Mouse (Mus musculus) limb, embryonic 15.5 days (tissue): ENCODE data around the gene Ncaph2. TPM values are rescaled to one million over a fixed set of nuclear protein-coding genes. Genes with fewer than 3 reads are reported as not detected.

Experiments
- ATAC-seq: fragments of 200-750 bp; cut with Nextera tagmentation; 2 replicates; pipeline ENCODE4 v1.8.0; 2017; ENCODE audit warnings: low read depth, moderate TSS enrichment; ENCODE audit not compliant: insufficient number of reproducible peaks, low FRiP score, low TSS enrichment
- H3K27ac ChIP-seq: fragments of 300-500 bp; sonication (generic); 2 replicates; pipeline ENCODE4 v1.5.1; 2015; ENCODE audit warnings: moderate library complexity, mild to moderate bottlenecking, inconsistent platforms
- H3K27me3 ChIP-seq: fragments of 300-500 bp; sonication (generic); 2 replicates; pipeline ENCODE4 v1.6.1; 2015; ENCODE audit warnings: inconsistent platforms
- H3K36me3 ChIP-seq: fragments of 300-500 bp; sonication (generic); 2 replicates; pipeline ENCODE4 v1.6.1; 2015; ENCODE audit warnings: inconsistent platforms
- H3K4me1 ChIP-seq: fragments of 300-500 bp; sonication (generic); 2 replicates; pipeline ENCODE4 v1.6.1; 2015; ENCODE audit warnings: inconsistent platforms
- H3K4me2 ChIP-seq: fragments of 300-500 bp; sonication (generic); 2 replicates; pipeline ENCODE4 v1.6.1; 2015; ENCODE audit warnings: mild to moderate bottlenecking, inconsistent platforms
- H3K4me3 ChIP-seq: fragments of 300-500 bp; sonication (generic); 2 replicates; pipeline ENCODE4 v1.5.1; 2015; ENCODE audit warnings: mild to moderate bottlenecking, inconsistent platforms
- H3K9ac ChIP-seq: fragments of 300-500 bp; sonication (generic); 2 replicates; pipeline ENCODE4 v1.6.1; 2015; ENCODE audit warnings: inconsistent platforms
- H3K9me3 ChIP-seq: fragments of 300-500 bp; sonication (generic); 2 replicates; pipeline ENCODE4 v1.6.1; 2016; ENCODE audit warnings: inconsistent platforms
- WGBS: fragments of 180-500 bp; shearing (Covaris S2); methylation state at CpG from one replicate; pipeline ENCODE4 v1.1.7; 2015; 5-methylcytosine and 5-hydroxymethylcytosine counted together
- polyA plus RNA-seq: library from polyadenylated mRNA; unstranded; fragments of >200 nt; fragmentation: Nextera tagmentation; extraction: Ambion mirVana; gene quantifications from 2 replicates; pipeline ENCODE4 v1.2.1, GENCODE M21; 2015

Ncaph2 gene
- polyA plus RNA-seq, 1 experiment from 2014 or later, result 151 TPM

- H3K36me3 ChIP-seq, result peaks cover 33% of the 10 kb centered on the region
- H3K4me1 ChIP-seq, result peaks cover 40% of the 10 kb centered on the region
- peak overlapping the region; percentile 71; the same call in 1 of the 2 replicates for H3K9ac ChIP-seq
- peak overlapping the region; percentile 90 for H3K4me2 ChIP-seq
- H3K27me3 ChIP-seq, result peaks cover 38% of the 10 kb centered on the region
- WGBS, result 47% methylated on average over 9 of the region's 9 CpGs
- ATAC-seq, result no peak
- peak overlapping the region; percentile 70 for H3K4me3 ChIP-seq
- H3K9me3 ChIP-seq, result no peaks in the 10 kb centered on the region
- H3K27ac ChIP-seq, result peak overlapping the region; percentile 89
Measured at GRCm38 (mm10) chr15:89374340-89374739, 18.8 kb downstream of the Ncaph2 start.

GRCm38 (mm10) chr15:89374801-89375534 is 19.4 kb downstream of the Ncaph2 start:
- H3K4me3 ChIP-seq, result no peak overlapping the region
- H3K27ac ChIP-seq, result no peak overlapping the region
- 94% methylated on average over 17 of the region's 17 CpGs for WGBS
- H3K9ac ChIP-seq, result no peak overlapping the region
- H3K9me3 ChIP-seq, result no peaks in the 10 kb centered on the region
- H3K4me2 ChIP-seq, result no peak overlapping the region
- ATAC-seq, result no peak
- H3K36me3 ChIP-seq, result peaks cover 27% of the 10 kb centered on the region
- peaks cover 43% of the 10 kb centered on the region for H3K4me1 ChIP-seq
- H3K27me3 ChIP-seq, result peaks cover 42% of the 10 kb centered on the region

- 80% methylated on average over 7 of the region's 7 CpGs for WGBS
- H3K4me3 ChIP-seq, result no peak overlapping the region
- ATAC-seq, result no peak
- peaks cover 16% of the 10 kb centered on the region for H3K36me3 ChIP-seq
- no peak overlapping the region for H3K9ac ChIP-seq
- no peak overlapping the region for H3K27ac ChIP-seq
- peaks cover 43% of the 10 kb centered on the region for H3K4me1 ChIP-seq
- H3K4me2 ChIP-seq, result no peak overlapping the region
- no peaks in the 10 kb centered on the region for H3K9me3 ChIP-seq
- peaks cover 46% of the 10 kb centered on the region for H3K27me3 ChIP-seq
Measured at GRCm38 (mm10) chr15:89376040-89376439, 20.5 kb downstream of the Ncaph2 start.

DNA sequence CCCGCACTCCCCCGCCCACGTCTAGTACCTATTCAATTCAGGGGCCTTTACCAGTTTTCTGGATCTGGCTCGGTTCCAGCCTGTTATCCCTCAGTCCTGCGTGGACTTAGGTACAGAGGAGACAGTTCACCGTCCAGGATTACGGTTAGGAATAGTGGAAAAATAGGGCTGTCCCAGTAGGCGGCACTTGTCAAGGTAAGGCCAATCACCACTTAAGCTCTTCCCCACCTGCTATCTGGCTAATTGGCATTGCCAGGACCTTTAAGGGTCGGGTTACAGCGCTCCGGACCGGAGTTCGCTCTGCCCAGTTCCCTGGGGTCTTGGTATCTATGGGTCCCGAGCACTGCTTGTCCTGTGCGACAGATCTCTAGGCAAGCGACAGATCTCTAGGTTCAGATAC is 21.4 kb downstream of the Ncaph2 start, which contains the start of gene Tymp:
TSS of gene Tymp (minus strand) at position 83 of the 400 bp plus-strand sequence.
- Histone ChIP-seq H3K4me2 (no peak within 1 kb of the TSS), H3K27ac (no peak within 1 kb of the TSS), H3K4me3 (no peak within 1 kb of the TSS), H3K27me3 (peaks cover 47% of the 10 kb centered on the region), H3K36me3 (peaks cover 7% of the 10 kb centered on the region), H3K9ac (no peak within 1 kb of the TSS), H3K4me1 (peaks cover 43% of the 10 kb centered on the region), H3K9me3 (no peaks in the 10 kb centered on the region)
- no peak for ATAC-seq
- 17% methylated on average over 16 of the region's 16 CpGs for WGBS

DNA sequence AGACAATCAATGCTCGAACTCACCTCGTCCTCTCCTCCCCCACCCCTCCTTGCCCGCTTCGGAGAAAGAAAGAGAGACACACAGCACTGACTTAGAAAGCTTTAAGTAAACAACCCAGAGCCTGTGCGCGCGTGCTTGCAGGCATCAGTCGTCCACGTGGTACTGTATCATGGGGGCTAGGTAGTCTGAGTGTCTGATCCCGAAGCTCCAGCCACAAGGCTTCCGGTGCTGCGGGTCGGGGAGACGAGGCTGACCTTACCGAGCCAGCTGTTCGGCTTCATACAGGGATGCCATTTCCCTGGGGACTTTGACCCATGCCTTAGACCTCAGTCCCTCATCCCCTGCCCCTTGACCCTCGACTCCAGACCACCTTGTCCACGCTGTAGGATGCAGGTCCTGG is 21.8 kb downstream of the Ncaph2 start:
- H3K4me1 ChIP-seq, result peaks cover 39% of the 10 kb centered on the region
- no peak overlapping the region for H3K4me2 ChIP-seq
- no peaks in the 10 kb centered on the region for H3K9me3 ChIP-seq
- WGBS, result 6% methylated on average over 18 of the region's 18 CpGs
- no peak for ATAC-seq
- H3K9ac ChIP-seq, result no peak overlapping the region
- H3K4me3 ChIP-seq, result no peak overlapping the region
- peaks cover 51% of the 10 kb centered on the region for H3K27me3 ChIP-seq
- H3K36me3 ChIP-seq, result peaks cover 3% of the 10 kb centered on the region; the same call in 1 of the 2 replicates
- no peak overlapping the region for H3K27ac ChIP-seq

- H3K27me3 ChIP-seq, result peaks cover 51% of the 10 kb centered on the region
- peak overlapping the region; percentile 64 for H3K4me2 ChIP-seq
- ATAC-seq, result no peak
- no peak overlapping the region for H3K27ac ChIP-seq
- H3K9ac ChIP-seq, result peak overlapping the region; percentile 31; the same call in 1 of the 2 replicates
- H3K4me3 ChIP-seq, result peak overlapping the region; percentile 34
- H3K36me3 ChIP-seq, result no peaks in the 10 kb centered on the region
- peaks cover 34% of the 10 kb centered on the region for H3K4me1 ChIP-seq
- 10% methylated on average over 46 of the region's 46 CpGs for WGBS
- H3K9me3 ChIP-seq, result no peaks in the 10 kb centered on the region
Measured at GRCm38 (mm10) chr15:89377938-89378828, 22.7 kb downstream of the Ncaph2 start.

DNA sequence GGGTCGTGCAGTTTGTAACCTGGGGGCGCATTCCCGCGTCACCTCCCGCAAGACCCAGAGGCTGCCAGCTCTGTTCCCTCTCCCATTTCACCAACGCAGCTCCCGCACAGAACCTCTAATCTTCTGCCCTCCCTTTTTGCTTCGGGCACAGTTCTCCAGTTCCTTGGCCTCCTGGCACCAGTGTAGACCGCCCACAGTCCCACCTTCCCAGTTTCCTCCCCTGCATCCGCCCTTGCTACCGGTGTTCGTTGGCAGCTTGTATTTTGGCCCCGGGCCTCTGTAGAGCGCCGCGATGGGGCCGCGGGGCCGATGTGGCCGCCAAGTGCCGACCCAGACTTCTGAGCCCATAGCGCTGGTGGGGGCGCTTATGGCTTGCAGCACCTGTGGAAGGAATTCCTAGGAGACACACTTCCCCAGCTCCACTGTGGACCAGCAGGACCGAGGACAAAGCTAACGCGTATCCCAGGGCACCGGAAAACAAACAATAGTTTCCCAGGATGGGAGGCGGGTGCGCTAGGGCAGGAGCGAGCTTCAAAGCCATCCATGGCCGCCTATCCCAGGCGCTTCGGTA is 23.4 kb downstream of the Ncaph2 start, which contains the start of gene Odf3b:
TSS of gene Odf3b (minus strand) at position 452 of the 571 bp plus-strand sequence.
- peaks cover 31% of the 10 kb centered on the region for H3K4me1 ChIP-seq
- no peaks in the 10 kb centered on the region for H3K36me3 ChIP-seq
- H3K27ac ChIP-seq, result no peak within 1 kb of the TSS
- no peaks in the 10 kb centered on the region for H3K9me3 ChIP-seq
- H3K4me3 ChIP-seq, result peak within 1 kb of the TSS; percentile 34
- peaks cover 51% of the 10 kb centered on the region for H3K27me3 ChIP-seq
- H3K9ac ChIP-seq, result peak within 1 kb of the TSS; percentile 31; the same call in 1 of the 2 replicates
- no peak for ATAC-seq
- WGBS, result 2% methylated on average over 33 of the region's 33 CpGs
- H3K4me2 ChIP-seq, result peak within 1 kb of the TSS; percentile 64

DNA sequence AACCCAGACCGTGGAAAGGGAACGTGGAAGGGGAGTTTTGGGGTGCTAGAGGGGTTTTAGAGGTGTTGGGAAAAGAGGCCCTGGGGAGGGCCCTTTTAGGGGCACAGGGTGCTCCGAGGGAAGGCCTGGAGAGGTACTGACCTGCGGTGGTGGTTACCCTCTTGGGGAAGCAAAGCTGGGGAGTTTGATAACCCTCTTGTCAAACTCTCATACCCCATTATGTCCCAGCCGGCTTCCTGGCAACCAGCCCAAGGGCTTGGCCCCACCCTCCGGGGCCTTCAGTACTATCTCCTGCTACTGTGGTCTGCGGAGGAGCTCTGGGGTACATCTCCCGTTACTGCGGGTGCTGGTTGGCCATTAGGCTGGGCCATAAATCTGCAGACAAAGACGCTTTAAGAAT is 23.9 kb downstream of the Ncaph2 start:
- H3K9me3 ChIP-seq, result no peaks in the 10 kb centered on the region
- no peak for ATAC-seq
- peak overlapping the region; percentile 34 for H3K4me3 ChIP-seq
- WGBS, result 10% methylated on average over 10 of the region's 10 CpGs
- no peak overlapping the region for H3K9ac ChIP-seq
- peak overlapping the region; percentile 64 for H3K4me2 ChIP-seq
- peaks cover 51% of the 10 kb centered on the region for H3K27me3 ChIP-seq
- no peak overlapping the region for H3K27ac ChIP-seq
- peaks cover 27% of the 10 kb centered on the region for H3K4me1 ChIP-seq
- no peaks in the 10 kb centered on the region for H3K36me3 ChIP-seq

- no peak for ATAC-seq
- Histone ChIP-seq H3K4me2 (no peak within 1 kb of the TSS), H3K27me3 (peaks cover 16% of the 10 kb centered on the region), H3K4me1 (peaks cover under 1% of the 10 kb centered on the region; the same call in 1 of the 2 replicates), H3K9me3 (no peaks in the 10 kb centered on the region), H3K36me3 (no peaks in the 10 kb centered on the region), H3K27ac (no peak within 1 kb of the TSS), H3K4me3 (no peak within 1 kb of the TSS), H3K9ac (no peak within 1 kb of the TSS)
- 84% methylated on average over 7 of the region's 7 CpGs for WGBS
Measured at GRCm38 (mm10) chr15:89384617-89385016, 29.1 kb downstream of the Ncaph2 start, which contains the start of gene Klhdc7b. TSS of gene Klhdc7b (plus strand) at chr15:89384917.

DNA sequence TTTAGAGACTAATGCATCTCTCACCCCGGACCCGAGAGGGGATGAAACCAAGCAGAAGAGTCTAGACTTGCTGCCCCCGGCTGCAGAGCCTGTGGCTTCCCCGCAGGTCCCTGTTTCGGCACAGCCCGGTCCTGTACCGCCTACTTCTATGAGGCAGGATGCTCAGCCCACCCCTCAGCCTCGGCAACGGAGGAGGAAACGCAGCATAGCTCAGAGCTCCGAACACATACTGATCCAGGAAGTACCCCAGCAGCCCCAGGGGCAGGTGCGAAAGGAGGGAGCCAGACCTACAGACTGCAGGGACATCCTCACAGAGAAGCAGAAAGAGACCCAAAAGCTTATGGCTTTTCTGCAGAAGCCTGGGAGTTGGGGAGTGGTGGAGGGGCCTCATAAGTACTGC is 31.6 kb downstream of the Ncaph2 start:
- Histone ChIP-seq H3K4me3 (no peak overlapping the region), H3K4me2 (no peak overlapping the region), H3K27me3 (peaks cover 8% of the 10 kb centered on the region), H3K9me3 (no peaks in the 10 kb centered on the region), H3K9ac (no peak overlapping the region), H3K36me3 (no peaks in the 10 kb centered on the region), H3K27ac (no peak overlapping the region), H3K4me1 (no peaks in the 10 kb centered on the region)
- no peak for ATAC-seq
- WGBS, result 34% methylated on average over 12 of the region's 12 CpGs

- Histone ChIP-seq H3K4me3 (no peak overlapping the region), H3K4me2 (no peak overlapping the region), H3K36me3 (no peaks in the 10 kb centered on the region), H3K9ac (no peak overlapping the region), H3K4me1 (peaks cover 2% of the 10 kb centered on the region; the same call in 1 of the 2 replicates), H3K27ac (no peak overlapping the region), H3K27me3 (peaks cover 1% of the 10 kb centered on the region; the same call in 1 of the 2 replicates), H3K9me3 (no peaks in the 10 kb centered on the region)
- ATAC-seq, result no peak
- 92% methylated on average over 10 of the region's 10 CpGs for WGBS
Measured at GRCm38 (mm10) chr15:89390081-89390480, 34.6 kb downstream of the Ncaph2 start.
